Mouse (Mus musculus) E14TG2a.4 (cell line): Measurements from ENCODE around the gene Tspan12.

Experiments
- CTCF ChIP-seq: conservative IDR thresholded peaks from 2 replicates; pipeline ENCODE4 v1.5.1; 2014; ENCODE audit warnings: low read length
- NANOG ChIP-seq: IDR thresholded peaks from 2 replicates; pipeline ENCODE4 v1.6.1; 2014; ENCODE audit warnings: borderline replicate concordance, low read length, mixed read lengths
- POU5F1 ChIP-seq: IDR thresholded peaks from 2 replicates; pipeline ENCODE4 v1.6.1; 2014; ENCODE audit warnings: low read length, borderline replicate concordance

GRCm38 (mm10) chr6:21879496-21879895 lies 27.2 kb upstream of the Tspan12 start:
- TF ChIP-seq NANOG (no peak), CTCF (no peak), POU5F1 (no peak)
